ENCODE assay signal across 15 mouse cellular contexts in genomic region chr6:28717203-28717844, GRCm38 (mm10).
DNase-seq lines count a peak whose midpoint lies in the region; ATAC-seq and TF ChIP-seq lines count a peak whose summit lies in the region.
"Had no signal": no experiment of that assay in that cellular context is flagged by ENCODE, and none has a peak within 500 bp of the region (broad histone marks: within the 10 kb centered on the region; RNA-seq: fewer than 3 reads in every experiment).

No protein-coding gene starts in this region.

- H3K9ac ChIP-seq in kidney, embryonic 15.5 days: no peak overlapping the region
- no peak overlapping the region for H3K9ac ChIP-seq in forebrain, postnatal 0 days
- H3K9ac ChIP-seq: heart, embryonic 13.5 days; lung, embryonic 14.5 days; midbrain, embryonic 12.5 days had no signal

- H3K9me3 ChIP-seq in kidney, embryonic 15.5 days (replicated peaks): no peaks in the 10 kb centered on the region
- no peaks in the 10 kb centered on the region for H3K9me3 ChIP-seq in forebrain, postnatal 0 days (ENCODE audit: low read length)
- H3K9me3 ChIP-seq: heart, embryonic 13.5 days; midbrain, embryonic 12.5 days had no signal

- peak; percentile 81 for ATAC-seq in kidney, embryonic 15.5 days (replicated peaks; ENCODE audit: low FRiP score)
- ATAC-seq in forebrain, postnatal 0 days: peak; percentile 25; the same call in 1 of the 2 replicates

- H3K36me3 ChIP-seq in kidney, embryonic 15.5 days: peaks cover 4% of the 10 kb centered on the region; the same call in 1 of the 2 replicates
- no peaks in the 10 kb centered on the region for H3K36me3 ChIP-seq in forebrain, postnatal 0 days (ENCODE audit: insufficient read depth)
- H3K36me3 ChIP-seq: midbrain, embryonic 12.5 days had no signal

- peak; percentile 1 for DNase-seq in embryo, embryonic 10.5 days (ENCODE audit: low spot score)
- no peak for DNase-seq in embryo, embryonic 11 days
- no peak for DNase-seq in kidney, adult 9 months
- no peak for DNase-seq in forebrain, postnatal 0 days
- peak; percentile 78 for DNase-seq in thymus, postnatal 0 days (ENCODE audit: low spot score)
- no peak for DNase-seq in spleen, postnatal 14 days (ENCODE audit: low spot score in 2 of 2)
- no peak for DNase-seq in frontal cortex, postnatal 25 days (ENCODE audit: low spot score in 2 of 2)
- DNase-seq: adrenal gland, adult 2 months; kidney, adult 18-20 months; layer of hippocampus, adult 9-11 months; lung, embryonic 14.5 days; spleen, adult 18-20 months had no signal

- H3K4me2 ChIP-seq in kidney, embryonic 15.5 days: no peak overlapping the region
- no peak overlapping the region for H3K4me2 ChIP-seq in forebrain, postnatal 0 days (ENCODE audit: low read depth)
- H3K4me2 ChIP-seq: heart, embryonic 13.5 days; lung, embryonic 14.5 days; midbrain, embryonic 12.5 days had no signal

- WGBS in kidney, embryonic 15.5 days: 47% methylated on average over 7 of the region's 7 CpGs
- 42% methylated on average over 7 of the region's 7 CpGs for WGBS in forebrain, postnatal 0 days

- TF ChIP-seq CTCF in forebrain, postnatal 0 days (IDR thresholded peaks at IDR 0.05; ENCODE audit: low read depth): no peak

- peak overlapping the region; percentile 49 for H3K27ac ChIP-seq in kidney, embryonic 15.5 days
- H3K27ac ChIP-seq in forebrain, postnatal 0 days (ENCODE audit: low read depth, low read length): no peak overlapping the region
- H3K27ac ChIP-seq: heart, embryonic 13.5 days; midbrain, embryonic 12.5 days had no signal

- H3K27me3 ChIP-seq in kidney, embryonic 15.5 days: no peaks in the 10 kb centered on the region
- no peaks in the 10 kb centered on the region for H3K27me3 ChIP-seq in forebrain, postnatal 0 days (ENCODE audit: insufficient read depth, low read length)
- H3K27me3 ChIP-seq: heart, embryonic 13.5 days; midbrain, embryonic 12.5 days had no signal

- H3K4me3 ChIP-seq in kidney, embryonic 15.5 days (replicated peaks): no peak overlapping the region
- H3K4me3 ChIP-seq in forebrain, postnatal 0 days (ENCODE audit: low read depth, low read length): no peak overlapping the region
- H3K4me3 ChIP-seq: heart, embryonic 13.5 days; midbrain, embryonic 12.5 days had no signal

- peaks cover 6% of the 10 kb centered on the region; the same call in 1 of the 2 replicates for H3K4me1 ChIP-seq in kidney, embryonic 15.5 days
- H3K4me1 ChIP-seq in forebrain, postnatal 0 days (ENCODE audit: insufficient read depth): no peaks in the 10 kb centered on the region

Comparison
In these comparisons a context has a peak if more than half of its experiments do, and no peak if none do; other contexts are left out.
1. DNase-seq: peak in embryo, embryonic 10.5 days (single experiment) and thymus, postnatal 0 days (single experiment); none in embryo, embryonic 11 days (single experiment), kidney, adult 9 months (single experiment), forebrain, postnatal 0 days (single experiment), spleen, postnatal 14 days (0 of 2) and frontal cortex, postnatal 25 days (0 of 2).